In genomic region chr15:79071117-79072039, GRCm38 (mm10) we compare ENCODE assay signal across 10 mouse cellular contexts. TPM values are rescaled to one million over a fixed set of nuclear protein-coding genes. Genes with fewer than 3 reads are reported as not detected.
DNase-seq lines count a peak whose midpoint lies in the region; ATAC-seq and TF ChIP-seq lines count a peak whose summit lies in the region.
"Had no signal": no experiment of that assay in that cellular context is flagged by ENCODE, and none has a peak within 500 bp of the region (broad histone marks: within the 10 kb centered on the region; RNA-seq: fewer than 3 reads in every experiment).

No protein-coding gene starts in this region.

- in situ Hi-C loops in ES-E14 (cut with MboI; ENCODE audit: low sequenced_read_pairs in 2 of 2, unreplicated experiment in 2 of 2) = no loop called here

- H3K9ac ChIP-seq in ES-E14 (ENCODE audit: insufficient read depth, low read depth, low read length, poor library complexity, severe bottlenecking) = peak overlapping the region; percentile 26; the same call in 1 of the 2 replicates
- no peak overlapping the region for H3K9ac ChIP-seq in lung, postnatal 0 days (replicated peaks; ENCODE audit: low read depth)
- H3K9ac ChIP-seq: embryonic facial prominence, embryonic 12.5 days; limb, embryonic 13.5 days had no signal

- H3K36me3 ChIP-seq in ES-E14 (ENCODE audit: control insufficient read depth, insufficient read depth, low read length, poor library complexity, severe bottlenecking) = peaks cover under 1% of the 10 kb centered on the region
- H3K36me3 ChIP-seq in lung, postnatal 0 days (ENCODE audit: insufficient read depth, low read length) = no peaks in the 10 kb centered on the region
- H3K36me3 ChIP-seq: limb, embryonic 13.5 days had no signal

- no peak overlapping the region for H3K27ac ChIP-seq in ES-E14 (ENCODE audit: insufficient read depth, low read depth, low read length, poor library complexity, severe bottlenecking)
- H3K27ac ChIP-seq in lung, postnatal 0 days (ENCODE audit: low read length) = no peak overlapping the region
- H3K27ac ChIP-seq: embryonic facial prominence, embryonic 12.5 days; limb, embryonic 13.5 days had no signal

- DNase-seq in heart, adult 8-10 months (ENCODE audit: low spot score) = peak; percentile 49
- no peak for DNase-seq in heart, postnatal 25 days (ENCODE audit: low spot score)
- DNase-seq in 3134 (ENCODE audit: extremely low read depth, insufficient read length, low spot score) = peak; percentile 33
- DNase-seq in ES-E14 (ENCODE audit: low read depth, low spot score) = no peak
- DNase-seq in embryo, embryonic 11 days = peak; percentile 53
- DNase-seq in lung, postnatal 0 days (ENCODE audit: low spot score) = peak; percentile 75
- DNase-seq in layer of hippocampus, adult 9-11 months = no peak

- peaks cover 0 to 10% of the 10 kb centered on the region in 2 experiments; a peak in 1 of 4 replicates for H3K4me1 ChIP-seq in ES-E14 (ENCODE audit: control insufficient read depth in 2 of 2, insufficient read depth in 2 of 2, low read length in 2 of 2, poor library complexity in 1 of 2)
- 0 out of 2 replicates have a peak, but pooled peaks cover 3% of the 10 kb centered on the region for H3K4me1 ChIP-seq in lung, postnatal 0 days (ENCODE audit: insufficient read depth, low read depth, low read length)

- no peaks in the 10 kb centered on the region for H3K9me3 ChIP-seq in ES-E14 (ENCODE audit: control insufficient read depth, insufficient read depth, low read depth, low read length)
- H3K9me3 ChIP-seq in lung, postnatal 0 days (ENCODE audit: low read length) = no peaks in the 10 kb centered on the region
- H3K9me3 ChIP-seq: embryonic facial prominence, embryonic 12.5 days; limb, embryonic 13.5 days had no signal

- TF ChIP-seq CTCF in lung, postnatal 0 days (IDR thresholded peaks at IDR 0.05) = peak; percentile 85

- no peak overlapping the region for H3K4me2 ChIP-seq in lung, postnatal 0 days (replicated peaks; ENCODE audit: low read depth, low read length)
- H3K4me2 ChIP-seq: embryonic facial prominence, embryonic 12.5 days; limb, embryonic 13.5 days had no signal

- no peak for TF ChIP-seq EP300 in lung, postnatal 0 days (IDR thresholded peaks at IDR 0.05)

- H3K27me3 ChIP-seq in lung, postnatal 0 days (replicated peaks; ENCODE audit: insufficient read depth, low read length) = no peaks in the 10 kb centered on the region
- H3K27me3 ChIP-seq: embryonic facial prominence, embryonic 12.5 days; limb, embryonic 13.5 days had no signal

- no peak overlapping the region for H3K4me3 ChIP-seq in ES-E14 (ENCODE audit: insufficient read depth in 1 of 2, low read depth in 1 of 2, low read length in 2 of 2, poor library complexity in 1 of 2, severe bottlenecking in 1 of 2)
- H3K4me3 ChIP-seq in lung, postnatal 0 days (ENCODE audit: low read depth, low read length) = no peak overlapping the region
- H3K4me3 ChIP-seq: embryonic facial prominence, embryonic 12.5 days; limb, embryonic 13.5 days had no signal

- intact Hi-C loops in heart, postnatal 25 days (cut with DNase I) = loop anchor here (1.0 kb wide), 1 partner anchor 34 kb away; no protein-coding TSS in a partner anchor

- no peak for ATAC-seq in lung, postnatal 0 days
- no peak for ATAC-seq in granulocyte monocyte progenitor cell, adult 5-6 weeks (replicated peaks; ENCODE audit: poor library complexity, severe bottlenecking)

- WGBS in lung, postnatal 0 days = 69% methylated on average over 5 of the region's 5 CpGs

TF ChIP-seq in ES-E14, 5 proteins besides CTCF, POLR2A, EP300 and RAD21:
- no peak for TF ChIP-seq CHD2 (IDR thresholded peaks at IDR 0.05; ENCODE audit: low read depth, low read length)
- no peak for TF ChIP-seq ZNF384 (IDR thresholded peaks at IDR 0.05; ENCODE audit: low read depth, low read length)
- no peak for TF ChIP-seq HCFC1 (IDR thresholded peaks at IDR 0.05; ENCODE audit: borderline replicate concordance, insufficient read depth, low read length)
- TF ChIP-seq ZC3H11A (IDR thresholded peaks at IDR 0.05; ENCODE audit: borderline replicate concordance, low read depth, low read length) = no peak
- TF ChIP-seq MAFK (IDR thresholded peaks at IDR 0.05; ENCODE audit: insufficient read depth, low read depth, low read length) = no peak

RNA-seq across cellular contexts. Expression of gene Eif3l, which starts 3.6 kb away (rescaled TPM):
- total RNA-seq in heart, adult 8-10 months (2022) = 10 to 100 TPM; 70.2 to 76.0 (median 74.9) TPM
- total RNA-seq in heart, postnatal 25 days (2021) = 10 to 100 TPM; 68.9 to 71.5 TPM
- total RNA-seq in ES-E14 (2012; rRNA removed) = 358 and 380 TPM in 2 replicates
- 99.3 and 101 TPM in 2 replicates for polyA plus RNA-seq in lung, postnatal 0 days (2015; fragmentation: Nextera tagmentation; extraction: Ambion mirVana)
- 228 and 235 TPM in 2 replicates for total RNA-seq in granulocyte monocyte progenitor cell, adult 5-6 weeks (2014; fragmentation: Nextera tagmentation)
- total RNA-seq in granulocyte monocyte progenitor cell, adult 5-6 weeks (2017) = 310 and 312 TPM in 2 replicates

RNA-seq across cellular contexts. Expression of gene Ankrd54, which starts 8.7 kb away (rescaled TPM):
- 1 to 10 TPM; 6.3 to 8.0 (median 7.6) TPM for total RNA-seq in heart, adult 8-10 months (2022)
- total RNA-seq in heart, postnatal 25 days (2021) = 1 to 10 TPM; 7.4 to 7.5 TPM
- total RNA-seq in ES-E14 (2012; rRNA removed) = 25.4 and 28.5 TPM in 2 replicates
- polyA plus RNA-seq in lung, postnatal 0 days (2015; fragmentation: Nextera tagmentation; extraction: Ambion mirVana) = 45.4 and 48.4 TPM in 2 replicates
- total RNA-seq in granulocyte monocyte progenitor cell, adult 5-6 weeks (2014; fragmentation: Nextera tagmentation) = 14.5 and 21.9 TPM in 2 replicates
- total RNA-seq in granulocyte monocyte progenitor cell, adult 5-6 weeks (2017) = 14.0 and 20.8 TPM in 2 replicates

RNA-seq across cellular contexts. Expression of gene Galr3, which starts 29.7 kb away (rescaled TPM):
- not detected for total RNA-seq in heart, adult 8-10 months (2022)
- total RNA-seq in heart, postnatal 25 days (2021) = not detected
- total RNA-seq in ES-E14 (2012; rRNA removed) = not detected in 2 replicates
- polyA plus RNA-seq in lung, postnatal 0 days (2015; fragmentation: Nextera tagmentation; extraction: Ambion mirVana) = 0.12 and 0.14 TPM in 2 replicates
- total RNA-seq in granulocyte monocyte progenitor cell, adult 5-6 weeks (2014; fragmentation: Nextera tagmentation) = 0.73 TPM in 1 of 2 replicates, not detected in the other
- 0.65 and 2.1 TPM in 2 replicates for total RNA-seq in granulocyte monocyte progenitor cell, adult 5-6 weeks (2017)
- polyA plus RNA-seq: embryonic facial prominence, embryonic 12.5 days; limb, embryonic 13.5 days had no signal

RNA-seq across cellular contexts. Expression of gene Micall1, which starts 37.3 kb away (rescaled TPM):
- total RNA-seq in heart, adult 8-10 months (2022) = 10 to 100 TPM; 41.2 to 42.2 (median 41.5) TPM
- total RNA-seq in heart, postnatal 25 days (2021) = 10 to 100 TPM; 51.9 to 57.7 TPM
- 7.7 and 7.8 TPM in 2 replicates for total RNA-seq in ES-E14 (2012; rRNA removed)
- 8.4 and 9.1 TPM in 2 replicates for polyA plus RNA-seq in lung, postnatal 0 days (2015; fragmentation: Nextera tagmentation; extraction: Ambion mirVana)
- 7.6 and 13.5 TPM in 2 replicates for total RNA-seq in granulocyte monocyte progenitor cell, adult 5-6 weeks (2014; fragmentation: Nextera tagmentation)
- 4.1 and 7.1 TPM in 2 replicates for total RNA-seq in granulocyte monocyte progenitor cell, adult 5-6 weeks (2017)

RNA-seq across cellular contexts. Expression of gene H1f0, which starts 43.1 kb away (rescaled TPM):
- total RNA-seq in heart, adult 8-10 months (2022) = 10 to 100 TPM; 64.1 to 92.7 (median 77.5) TPM
- total RNA-seq in heart, postnatal 25 days (2021) = 10 to 100 TPM; 95.9 to 98.4 TPM
- 39.9 and 41.0 TPM in 2 replicates for total RNA-seq in ES-E14 (2012; rRNA removed)
- polyA plus RNA-seq in lung, postnatal 0 days (2015; fragmentation: Nextera tagmentation; extraction: Ambion mirVana) = 263 and 311 TPM in 2 replicates
- 10.6 and 17.0 TPM in 2 replicates for total RNA-seq in granulocyte monocyte progenitor cell, adult 5-6 weeks (2014; fragmentation: Nextera tagmentation)
- total RNA-seq in granulocyte monocyte progenitor cell, adult 5-6 weeks (2017) = 19.6 and 24.4 TPM in 2 replicates

Comparison
In these comparisons a context has a peak if more than half of its experiments do, and no peak if none do; other contexts are left out.
1. DNase-seq: peak in heart, adult 8-10 months (single experiment), 3134 (single experiment), embryo, embryonic 11 days (single experiment) and lung, postnatal 0 days (single experiment); none in heart, postnatal 25 days (single experiment), ES-E14 (single experiment) and layer of hippocampus, adult 9-11 months (single experiment).